Mouse (Mus musculus) retina, postnatal 7 days (tissue): Measurements from ENCODE around the gene Pip4k2b.
"Not testable (repeated sequence)": the region's sequence is repeated elsewhere in the genome, so short reads cannot be mapped to it uniquely, and the experiment has no call there.

Experiments
- DNase-seq: peaks from one replicate; pipeline ENCODE4 v3.0.0-alpha.2; 2012; ENCODE audit warnings: low read depth, low spot score

Gene Pip4k2b

GRCm38 (mm10) chr11:97714784-97715760 lies 29.4 kb downstream of the Pip4k2b start:
- DNase-seq = no peak

- DNase-seq = no peak
Observed at GRCm38 (mm10) chr11:97714356-97714755, 30.1 kb downstream of the Pip4k2b start.

DNA sequence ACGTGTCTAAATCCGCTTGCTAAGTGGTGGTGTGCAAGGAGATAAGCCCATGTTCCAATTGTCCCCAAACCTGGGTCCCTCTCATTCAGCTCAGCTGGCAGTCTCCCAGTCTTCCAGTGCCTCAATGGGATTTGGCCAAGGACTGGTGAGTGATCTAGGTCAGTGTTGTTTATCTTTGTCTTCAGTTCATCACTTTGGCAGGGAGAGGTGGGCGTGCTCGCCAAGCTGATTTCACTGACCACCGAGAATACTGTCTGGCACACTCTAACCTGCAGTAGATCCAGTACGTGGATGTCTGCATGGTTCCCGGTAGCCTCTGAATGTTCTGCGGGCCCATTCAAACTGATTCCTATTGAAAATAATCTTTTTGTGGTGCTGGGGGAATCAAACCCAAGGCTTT lies 30.6 kb downstream of the Pip4k2b start:
- DNase-seq = no peak

GRCm38 (mm10) chr11:97712286-97712685 lies 32.2 kb downstream of the Pip4k2b start:
- no peak for DNase-seq

DNA sequence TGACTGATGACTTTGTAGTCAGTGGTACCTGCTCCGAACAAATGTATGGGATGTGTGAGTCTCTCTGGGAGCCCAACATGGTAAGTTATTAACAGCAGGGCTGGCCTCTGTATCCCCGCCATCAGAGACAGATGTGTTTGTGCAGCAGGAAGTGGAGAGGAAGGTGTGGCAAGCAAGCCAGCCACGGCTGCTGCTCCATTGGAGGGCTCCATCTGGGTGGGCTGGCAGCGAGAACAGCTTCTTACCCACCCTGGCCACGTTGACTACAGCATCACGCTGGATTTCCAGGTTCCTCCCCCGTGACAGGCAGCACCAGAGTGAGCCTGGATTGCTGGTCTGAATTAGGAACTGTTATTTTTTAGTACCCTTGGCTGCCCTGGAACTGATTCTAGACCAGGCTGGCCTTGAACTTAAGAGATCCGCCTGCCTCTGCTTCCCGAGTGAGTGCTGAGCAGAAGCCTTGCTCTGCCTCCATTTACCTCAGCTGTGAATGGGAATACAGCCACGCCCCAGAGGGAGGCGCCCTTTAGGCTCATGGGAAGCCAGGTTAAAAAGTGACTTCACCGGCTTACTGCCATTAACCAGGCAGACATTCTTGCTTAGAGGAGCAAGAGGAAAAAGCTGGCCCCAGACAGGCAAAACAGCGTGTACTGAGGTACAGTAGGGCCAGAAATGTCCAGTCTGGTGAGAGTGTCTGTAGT lies 33.2 kb downstream of the Pip4k2b start:
- no peak for DNase-seq

DNA sequence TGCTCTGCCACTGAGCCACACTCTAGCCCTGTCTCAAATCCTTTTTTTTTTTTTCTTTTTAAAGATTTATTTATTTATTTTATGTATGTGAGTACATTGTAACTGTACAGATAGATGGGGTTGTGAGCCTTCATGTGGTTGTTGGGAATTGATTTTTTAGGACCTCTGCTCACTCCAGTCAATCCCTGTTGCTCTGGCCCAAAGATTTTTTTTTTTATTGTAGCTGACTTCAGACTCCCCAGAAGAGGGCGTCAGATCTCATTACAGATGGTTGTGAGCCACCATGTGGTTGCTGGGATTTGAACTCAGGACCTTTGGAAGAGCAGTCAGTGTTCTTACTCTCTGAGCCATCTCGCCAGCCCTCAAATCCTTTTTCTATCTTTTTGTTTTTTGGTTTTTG lies 34.4 kb downstream of the Pip4k2b start:
- DNase-seq = not testable (repeated sequence)

DNA sequence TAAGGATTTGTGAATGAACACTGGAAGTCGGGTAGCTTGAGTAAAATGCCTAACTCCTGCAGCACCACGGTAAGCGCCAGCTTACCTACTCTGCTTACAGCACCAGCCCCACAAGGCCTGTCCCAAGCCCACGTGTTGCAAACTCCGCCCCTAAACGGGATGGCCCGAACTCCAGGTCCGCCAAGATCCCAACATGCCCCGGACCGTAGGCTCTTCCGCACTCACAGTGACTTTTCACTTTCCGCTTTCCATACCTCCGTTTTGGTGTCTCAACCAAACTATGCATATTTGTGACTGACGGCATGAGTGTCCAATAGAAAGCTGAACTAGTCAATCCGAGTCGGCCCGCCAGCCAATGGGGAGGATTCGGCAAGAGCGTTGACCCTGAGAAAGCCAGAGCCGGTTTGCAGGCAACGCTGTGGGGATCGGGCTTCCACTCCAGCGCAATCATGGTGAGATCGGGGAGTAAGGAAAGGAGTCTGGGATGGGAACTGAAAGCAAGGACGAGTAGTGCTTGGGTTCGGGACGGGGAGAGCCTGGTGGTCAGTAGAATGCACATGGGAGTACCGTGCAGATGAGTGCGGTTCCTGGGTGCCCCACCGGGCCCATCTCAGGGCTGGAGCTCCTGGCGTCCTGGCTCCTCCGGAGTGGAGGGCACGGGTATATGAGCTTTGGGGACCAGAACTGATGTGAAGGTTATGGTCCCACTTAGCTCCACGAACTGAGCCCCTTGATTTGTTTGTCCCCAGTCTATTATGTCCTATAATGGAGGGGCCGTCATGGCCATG lies 41.3 kb downstream of the Pip4k2b start, which contains the start of gene Psmb3:
TSS of gene Psmb3 (plus strand) at position 361 of the 788 bp plus-strand sequence.
- DNase-seq = peak; percentile 100

DNA sequence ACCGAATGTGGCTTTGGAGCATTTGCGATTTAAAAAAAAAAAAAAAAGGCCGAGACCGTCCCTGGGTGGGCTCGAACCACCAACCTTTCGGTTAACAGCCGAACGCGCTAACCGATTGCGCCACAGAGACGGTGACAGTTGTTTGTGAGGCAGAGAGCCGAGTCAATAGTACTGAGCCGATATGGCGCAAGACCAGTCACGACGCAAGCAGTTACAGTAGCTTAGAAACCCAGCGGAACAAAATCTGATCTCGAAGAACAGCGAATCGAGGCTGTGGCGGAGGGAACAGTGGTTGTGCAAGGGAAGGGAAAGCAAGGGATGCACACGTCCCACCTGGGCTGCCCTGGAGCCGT lies 42.1 kb downstream of the Pip4k2b start:
- DNase-seq = peak; percentile 82

- DNase-seq = no peak
Observed at GRCm38 (mm10) chr11:97701581-97702392, 42.7 kb downstream of the Pip4k2b start.

- DNase-seq = no peak
Observed at GRCm38 (mm10) chr11:97700746-97701580, 43.5 kb downstream of the Pip4k2b start.

DNA sequence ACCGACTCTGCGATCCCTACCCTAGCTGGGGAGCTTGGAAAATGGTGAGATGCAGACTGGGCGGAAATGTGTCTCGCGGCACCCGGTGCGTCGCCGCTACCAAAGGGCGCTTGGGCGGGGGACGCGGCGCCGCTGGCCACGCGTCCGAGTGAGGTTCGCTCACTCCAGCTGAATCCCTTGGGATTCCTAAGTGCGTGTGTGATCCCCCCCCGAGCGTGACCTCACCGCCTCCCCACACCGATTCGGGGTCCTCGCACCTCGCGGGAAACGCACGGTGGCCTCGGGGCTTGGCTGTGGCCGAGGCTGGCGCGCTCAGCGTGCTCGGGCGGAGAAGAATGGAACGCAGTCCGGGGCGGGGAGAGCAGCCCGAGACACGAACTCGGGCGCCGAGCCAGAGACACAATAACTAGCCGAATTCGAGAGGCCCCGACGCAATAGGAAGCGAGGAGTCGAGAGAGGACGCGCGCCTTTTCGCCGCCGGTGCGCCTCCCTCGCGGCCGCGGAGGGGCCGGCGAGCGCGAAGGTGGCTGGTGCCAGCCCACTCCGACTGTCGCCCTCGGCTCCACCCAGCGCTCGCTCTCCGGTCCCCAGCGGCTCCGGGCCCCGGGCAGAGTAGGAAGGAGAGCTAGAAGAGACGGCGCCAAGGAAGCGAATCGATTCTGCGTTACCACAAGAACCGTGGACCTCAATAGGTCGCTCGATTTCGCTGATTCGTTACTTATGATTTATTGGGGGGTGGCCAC lies 44.3 kb downstream of the Pip4k2b start, which contains the start of gene Pcgf2:
TSS of gene Pcgf2 (minus strand) at position 495 of the 743 bp plus-strand sequence.
- peak; percentile 54 for DNase-seq

GRCm38 (mm10) chr11:97699626-97700002 lies 44.9 kb downstream of the Pip4k2b start:
- DNase-seq = peak; percentile 68

GRCm38 (mm10) chr11:97698741-97699611 lies 45.5 kb downstream of the Pip4k2b start:
- no peak for DNase-seq

- DNase-seq = no peak
Observed at GRCm38 (mm10) chr11:97697891-97698529, 46.5 kb downstream of the Pip4k2b start.

DNA sequence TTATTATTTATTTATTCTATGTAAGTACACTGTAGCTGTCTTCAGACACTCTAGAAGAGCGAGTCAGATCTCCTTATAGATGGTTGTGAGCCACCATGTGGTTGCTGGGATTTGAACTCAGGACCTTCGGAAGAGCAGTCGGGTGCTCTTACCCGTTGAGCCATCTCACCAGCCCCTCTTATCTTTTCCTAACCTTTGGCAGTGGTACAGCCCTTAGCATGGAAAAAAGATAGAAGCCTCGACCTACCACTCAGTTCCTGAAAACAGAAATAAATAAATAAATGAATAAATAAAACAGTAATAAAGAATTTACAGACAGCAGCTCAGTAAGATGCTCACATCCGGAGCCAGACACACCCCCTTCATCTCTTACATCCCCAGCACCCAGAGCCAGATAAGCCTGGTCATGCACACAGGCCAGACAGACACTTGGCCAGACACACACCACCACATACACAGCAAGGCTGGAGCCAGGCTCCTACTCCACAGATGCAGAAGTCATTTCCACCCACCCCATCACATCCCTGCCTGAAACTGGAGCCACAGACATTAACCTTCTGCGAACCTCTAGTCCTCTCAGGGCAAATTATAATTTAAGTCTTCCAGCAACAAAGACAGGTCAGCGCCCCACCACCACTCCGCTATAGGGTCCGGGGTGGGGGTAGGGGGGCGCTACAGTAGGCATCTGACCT lies 47.2 kb downstream of the Pip4k2b start:
- no peak for DNase-seq

DNA sequence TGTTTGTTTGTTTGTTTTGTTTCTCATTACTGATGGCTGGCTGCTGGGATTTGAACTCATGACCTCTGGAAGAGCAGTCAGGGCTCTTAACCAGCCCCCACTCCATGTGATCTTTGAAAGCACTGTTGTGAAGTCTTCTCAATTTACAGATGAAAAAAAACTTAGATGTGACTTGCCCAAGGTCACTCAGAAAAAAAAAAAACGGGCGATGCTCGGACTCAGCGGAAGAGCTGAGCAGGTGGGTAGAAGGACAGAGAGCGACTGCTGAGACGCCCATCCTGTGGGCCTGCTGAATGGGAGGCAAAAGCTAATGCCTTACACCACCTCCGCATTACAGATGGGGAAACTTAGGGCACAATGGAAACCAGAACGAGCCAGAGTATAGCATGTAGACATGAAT lies 47.8 kb downstream of the Pip4k2b start:
- no peak for DNase-seq

DNA sequence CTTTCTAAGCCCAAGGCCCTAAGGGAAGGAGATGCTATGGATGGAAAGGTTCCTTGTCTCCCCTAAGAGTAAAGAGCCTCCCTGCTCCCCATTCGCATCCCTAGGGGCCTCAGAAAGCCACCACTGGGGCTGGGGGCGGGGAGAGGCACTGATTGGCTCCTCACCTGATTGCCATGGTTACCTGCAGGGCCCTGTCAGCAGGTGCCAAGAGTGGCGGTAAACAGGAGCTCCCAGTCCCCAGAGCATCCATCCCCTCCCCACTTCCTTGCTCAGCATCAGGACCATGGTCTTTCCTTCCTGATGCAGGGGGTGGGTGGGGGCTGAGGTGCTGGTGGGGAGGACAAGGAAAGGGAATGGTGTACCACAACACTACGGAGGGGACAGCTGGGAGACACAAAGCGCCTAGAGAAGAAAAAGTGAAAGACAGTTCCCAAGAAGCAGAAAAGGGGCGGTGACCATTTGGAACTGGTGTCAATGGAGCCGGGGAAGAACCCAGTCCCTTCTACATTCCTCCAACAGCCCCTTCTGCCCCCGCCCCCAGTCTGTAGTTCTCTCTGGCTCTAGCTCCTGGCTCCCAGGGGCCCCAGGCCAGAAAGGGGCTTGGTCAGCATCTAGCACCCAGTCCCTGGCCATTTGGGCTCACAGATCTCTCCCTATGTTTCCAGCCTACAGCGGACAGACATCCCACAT lies 48.6 kb downstream of the Pip4k2b start:
- no peak for DNase-seq
